Mouse (Mus musculus) activated CD4-positive, CD25-positive, alpha-beta regulatory T cell, adult 9 weeks (primary cell): Measurements from ENCODE around the gene Gpx5. TPM values are rescaled to one million over a fixed set of nuclear protein-coding genes. Genes with fewer than 3 reads are reported as not detected.

ENCODE experiments used
- polyA plus RNA-seq: library from polyadenylated mRNA; unstranded; fragments of 100-300 nt; shearing (Covaris generic); gene quantifications from one replicate; pipeline ENCODE4 v1.2.1, GENCODE M21; 2017

Gene Gpx5
- polyA plus RNA-seq = not detected

GRCm38 (mm10) chr13:21292631-21293030, at the start of gene Gpx5:
Gene Gpx5, minus strand, starts transcription at chr13:21292731.

GRCm38 (mm10) chr13:21311926-21312325, 19.4 kb upstream of the Gpx5 start, which contains the start of gene Gpx6:
Gene Gpx6, plus strand, starts transcription at chr13:21312125.

Other genes with a start within 250 kb of the Gpx5 start
- not detected for gene Olfr1370, start 217.8 kb downstream of the Gpx5 start, polyA plus RNA-seq
- gene Olfr1369-ps1, start 181.2 kb downstream of the Gpx5 start, polyA plus RNA-seq = not detected
- gene Olfr263, start 163.1 kb downstream of the Gpx5 start, polyA plus RNA-seq = not detected
- not detected for gene Olfr1368, start 146.9 kb downstream of the Gpx5 start, polyA plus RNA-seq
- 23.4 TPM for gene Trim27, start 113.3 kb downstream of the Gpx5 start, polyA plus RNA-seq
- gene Gpx6, start 19.4 kb upstream of the Gpx5 start, polyA plus RNA-seq = not detected
- gene Olfr1367, start 54.2 kb upstream of the Gpx5 start, polyA plus RNA-seq = not detected
- 12.6 TPM for gene Zscan12, start 70.1 kb upstream of the Gpx5 start, polyA plus RNA-seq
- 77.3 TPM for gene Zkscan3, start 110.0 kb upstream of the Gpx5 start, polyA plus RNA-seq
- 0.72 TPM for gene Pgbd1, start 148.3 kb upstream of the Gpx5 start, polyA plus RNA-seq
- gene Zscan26, start 161.0 kb upstream of the Gpx5 start, polyA plus RNA-seq = 10.4 TPM
- gene Nkapl, start 175.8 kb upstream of the Gpx5 start, polyA plus RNA-seq = not detected
- not detected for gene Zkscan4, start 186.2 kb upstream of the Gpx5 start, polyA plus RNA-seq
- not detected for gene Gm10065, start 186.7 kb upstream of the Gpx5 start, polyA plus RNA-seq
- not detected for gene AK157302, start 202.5 kb upstream of the Gpx5 start, polyA plus RNA-seq
- gene Gm11273, start 208.7 kb upstream of the Gpx5 start, polyA plus RNA-seq = 14.1 TPM
- gene Zkscan8, start 238.4 kb upstream of the Gpx5 start, polyA plus RNA-seq = 9.4 TPM